Mouse (Mus musculus): ENCODE data around the gene Pfkl. TPM values are rescaled to one million over a fixed set of nuclear protein-coding genes. Genes with fewer than 3 reads are reported as not detected.
"Not testable (repeated sequence)": the region's sequence is repeated elsewhere in the genome, so short reads cannot be mapped to it uniquely, and the experiment has no call there.

Gene Pfkl
- polyA plus RNA-seq, 1 experiment from 2014 or later: 103 TPM

DNA sequence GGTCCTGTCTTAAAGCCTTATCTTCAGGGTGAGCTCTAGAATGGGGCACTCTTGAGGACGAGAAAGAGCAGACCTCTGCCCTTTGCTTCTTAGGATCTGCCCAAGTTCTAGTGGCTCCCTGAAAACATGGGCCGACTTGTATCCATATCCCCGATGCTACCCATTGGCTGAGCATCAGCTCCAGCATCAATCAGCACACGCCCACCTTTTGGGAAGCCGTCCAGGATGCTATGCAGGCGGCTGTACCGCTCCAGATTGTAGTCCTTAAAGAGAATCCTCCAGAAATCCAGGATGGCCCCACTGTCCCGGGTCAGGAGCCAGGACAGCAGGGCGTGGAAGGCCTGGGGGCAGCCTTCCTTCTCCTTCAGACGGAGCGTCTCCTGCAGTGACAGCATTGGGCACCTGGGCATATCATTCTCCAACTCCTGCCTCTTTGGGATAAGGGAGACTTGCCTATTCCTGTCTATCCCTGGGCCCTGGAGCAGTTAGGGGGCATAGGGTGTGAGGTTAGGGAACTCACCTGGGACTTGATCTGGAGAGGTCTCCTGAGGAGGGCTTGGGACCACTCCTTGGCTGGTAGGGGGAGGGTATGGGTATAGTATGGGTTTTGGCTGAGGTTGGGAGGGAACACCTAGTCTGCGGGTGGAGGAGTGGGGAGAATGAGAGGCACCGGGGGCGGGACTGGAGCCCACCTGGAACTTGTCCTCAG, 33.0 kb upstream of the Pfkl start:
- WGBS: 61% methylated on average over 14 of the region's 14 CpGs
- Histone ChIP-seq H3K9ac (ENCODE audit: low read length) (peak overlapping the region; percentile 34), H3K4me3 (ENCODE audit: low read depth, low read length) (peak overlapping the region; percentile 17; the same call in 1 of the 2 replicates), H3K27me3 (ENCODE audit: control insufficient read depth, insufficient read depth, low read length) (no peaks in the 10 kb centered on the region), H3K4me2 (peak overlapping the region; percentile 44), H3K4me1 (ENCODE audit: control insufficient read depth, insufficient read depth, low read length) (no peaks in the 10 kb centered on the region), H3K36me3 (ENCODE audit: control insufficient read depth, insufficient read depth, low read length) (no peaks in the 10 kb centered on the region), H3K27ac (ENCODE audit: low read depth, low read length) (no peak overlapping the region), H3K9me3 (ENCODE audit: control insufficient read depth, low read length) (no peaks in the 10 kb centered on the region)
- DNase-seq (ENCODE audit: low spot score, missing footprints) (peak; percentile 67), ATAC-seq (ENCODE audit: low FRiP score) (peak; percentile 3)

DNA sequence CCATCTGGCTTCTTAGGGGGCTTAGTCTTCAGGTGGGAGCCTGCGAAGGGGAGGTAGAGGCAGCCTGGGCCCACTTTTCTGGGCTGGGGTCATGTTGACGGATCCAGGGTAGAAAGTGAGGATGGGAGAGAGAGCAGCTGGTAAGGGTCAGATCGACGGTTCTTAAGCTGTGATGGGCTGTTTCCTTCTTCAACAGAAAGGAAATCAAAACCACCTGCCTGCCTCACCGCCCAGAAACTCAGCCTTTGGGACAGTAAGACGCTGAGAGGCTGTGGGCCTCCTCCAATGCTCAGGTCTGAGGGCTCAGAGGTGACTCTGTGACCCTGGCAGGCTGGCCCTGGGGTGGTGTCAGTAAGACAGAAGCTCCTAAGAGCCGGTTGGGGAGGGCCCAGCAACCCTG, 32.2 kb upstream of the Pfkl start:
- Histone ChIP-seq H3K4me1 (ENCODE audit: control insufficient read depth, insufficient read depth, low read length) (no peaks in the 10 kb centered on the region), H3K9me3 (ENCODE audit: control insufficient read depth, low read length) (no peaks in the 10 kb centered on the region), H3K4me3 (ENCODE audit: low read depth, low read length) (no peak overlapping the region), H3K4me2 (no peak overlapping the region), H3K27me3 (ENCODE audit: control insufficient read depth, insufficient read depth, low read length) (no peaks in the 10 kb centered on the region), H3K36me3 (ENCODE audit: control insufficient read depth, insufficient read depth, low read length) (no peaks in the 10 kb centered on the region), H3K9ac (ENCODE audit: low read length) (no peak overlapping the region), H3K27ac (ENCODE audit: low read depth, low read length) (no peak overlapping the region)
- no peak for ATAC-seq (ENCODE audit: low FRiP score)
- DNase-seq (ENCODE audit: low spot score, missing footprints): peak; percentile 71
- 69% methylated on average over 7 of the region's 7 CpGs for WGBS

DNA sequence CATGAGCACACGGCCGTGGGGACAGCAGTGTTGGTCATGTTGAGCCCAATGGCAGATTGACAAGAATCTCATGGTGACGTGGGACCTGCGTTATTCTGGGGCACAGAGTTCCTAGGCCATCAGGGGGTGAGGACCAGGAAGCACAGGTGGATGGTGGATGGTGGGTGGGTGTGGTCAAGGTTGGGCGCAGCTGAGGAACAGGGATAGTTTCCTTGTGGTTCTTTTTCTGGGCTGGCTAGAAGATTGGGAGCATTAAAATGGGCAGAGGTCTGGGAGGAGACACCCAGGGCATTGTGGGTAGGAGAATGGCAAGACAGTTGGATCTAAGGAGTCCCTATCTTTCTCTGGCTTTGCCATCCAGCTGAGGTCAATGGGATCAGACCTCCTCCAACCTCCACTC, 31.8 kb upstream of the Pfkl start, which contains the start of gene Dnmt3l:
Dnmt3l (plus strand) TSS at position 301 of the 400 bp plus-strand sequence.
- no peak within 1 kb of the TSS for H3K27ac ChIP-seq (ENCODE audit: low read depth, low read length)
- WGBS: 92% methylated on average over 5 of the region's 5 CpGs
- no peaks in the 10 kb centered on the region for H3K4me1 ChIP-seq (ENCODE audit: control insufficient read depth, insufficient read depth, low read length)
- H3K4me3 ChIP-seq (ENCODE audit: low read depth, low read length): no peak within 1 kb of the TSS
- no peaks in the 10 kb centered on the region for H3K27me3 ChIP-seq (ENCODE audit: control insufficient read depth, insufficient read depth, low read length)
- ATAC-seq (ENCODE audit: low FRiP score) (no peak), DNase-seq (ENCODE audit: low spot score, missing footprints) (no peak)
- H3K9me3 ChIP-seq (ENCODE audit: control insufficient read depth, low read length): no peaks in the 10 kb centered on the region
- H3K36me3 ChIP-seq (ENCODE audit: control insufficient read depth, insufficient read depth, low read length): no peaks in the 10 kb centered on the region
- H3K9ac ChIP-seq (ENCODE audit: low read length): no peak within 1 kb of the TSS
- H3K4me2 ChIP-seq: no peak within 1 kb of the TSS

GRCm38 (mm10) chr10:78037139-78037538, 27.3 kb upstream of the Pfkl start:
- no peaks in the 10 kb centered on the region for H3K4me1 ChIP-seq (ENCODE audit: control insufficient read depth, insufficient read depth, low read length)
- H3K4me2 ChIP-seq: no peak overlapping the region
- H3K4me3 ChIP-seq (ENCODE audit: low read depth, low read length): no peak overlapping the region
- H3K27me3 ChIP-seq (ENCODE audit: control insufficient read depth, insufficient read depth, low read length): no peaks in the 10 kb centered on the region
- DNase-seq (ENCODE audit: low spot score, missing footprints): peak; percentile 31
- 83% methylated on average over 4 of the region's 4 CpGs for WGBS
- H3K9me3 ChIP-seq (ENCODE audit: control insufficient read depth, low read length): no peaks in the 10 kb centered on the region
- ATAC-seq (ENCODE audit: low FRiP score): no peak
- H3K36me3 ChIP-seq (ENCODE audit: control insufficient read depth, insufficient read depth, low read length): no peaks in the 10 kb centered on the region
- H3K9ac ChIP-seq (ENCODE audit: low read length): no peak overlapping the region
- no peak overlapping the region for H3K27ac ChIP-seq (ENCODE audit: low read depth, low read length)

DNA sequence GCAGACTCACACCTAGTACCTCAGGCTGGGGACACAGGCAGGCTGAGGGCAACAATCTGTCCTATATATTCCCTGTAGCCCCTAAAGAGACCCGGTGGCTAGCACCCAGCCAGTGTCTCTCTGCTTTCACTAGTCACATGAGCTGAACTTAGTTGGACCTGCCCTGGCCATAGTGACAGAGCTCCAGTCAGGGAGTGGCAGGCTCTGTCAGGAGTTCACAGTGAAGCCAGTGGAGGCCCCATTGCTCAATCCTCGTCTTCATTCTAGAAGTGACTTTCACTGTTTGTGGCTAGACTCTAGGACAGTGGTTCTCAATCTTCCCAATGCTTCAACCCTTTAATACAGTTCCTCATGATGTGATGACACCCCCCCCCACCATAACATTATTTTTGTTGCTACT, 22.1 kb upstream of the Pfkl start:
- Histone ChIP-seq H3K9me3 (ENCODE audit: control insufficient read depth, low read length) (no peaks in the 10 kb centered on the region), H3K36me3 (ENCODE audit: control insufficient read depth, insufficient read depth, low read length) (no peaks in the 10 kb centered on the region), H3K4me1 (ENCODE audit: control insufficient read depth, insufficient read depth, low read length) (no peaks in the 10 kb centered on the region), H3K4me3 (ENCODE audit: low read depth, low read length) (no peak overlapping the region), H3K27me3 (ENCODE audit: control insufficient read depth, insufficient read depth, low read length) (no peaks in the 10 kb centered on the region), H3K27ac (ENCODE audit: low read depth, low read length) (no peak overlapping the region), H3K4me2 (no peak overlapping the region), H3K9ac (ENCODE audit: low read length) (no peak overlapping the region)
- WGBS: 92% methylated on average over 2 of the region's 2 CpGs
- ATAC-seq (ENCODE audit: low FRiP score): no peak
- DNase-seq (ENCODE audit: low spot score, missing footprints): peak; percentile 35

- H3K9ac ChIP-seq (ENCODE audit: low read length): no peak overlapping the region
- DNase-seq (ENCODE audit: low spot score, missing footprints) (no peak), ATAC-seq (ENCODE audit: low FRiP score) (no peak)
- no peak overlapping the region for H3K4me2 ChIP-seq
- H3K27me3 ChIP-seq (ENCODE audit: control insufficient read depth, insufficient read depth, low read length): no peaks in the 10 kb centered on the region
- H3K9me3 ChIP-seq (ENCODE audit: control insufficient read depth, low read length): no peaks in the 10 kb centered on the region
- H3K4me1 ChIP-seq (ENCODE audit: control insufficient read depth, insufficient read depth, low read length): no peaks in the 10 kb centered on the region
- no peaks in the 10 kb centered on the region for H3K36me3 ChIP-seq (ENCODE audit: control insufficient read depth, insufficient read depth, low read length)
- H3K27ac ChIP-seq (ENCODE audit: low read depth, low read length): no peak overlapping the region
- 85% methylated on average over 1 of the region's 1 CpGs for WGBS
- H3K4me3 ChIP-seq (ENCODE audit: low read depth, low read length): no peak overlapping the region
Measured at GRCm38 (mm10) chr10:78029080-78029479, 19.2 kb upstream of the Pfkl start.

- WGBS: 6% methylated on average over 5 of the region's 5 CpGs
- H3K27me3 ChIP-seq (ENCODE audit: control insufficient read depth, insufficient read depth, low read length): no peaks in the 10 kb centered on the region
- ATAC-seq (ENCODE audit: low FRiP score) (peak; percentile 66), DNase-seq (ENCODE audit: low spot score, missing footprints) (peak; percentile 95)
- no peaks in the 10 kb centered on the region for H3K9me3 ChIP-seq (ENCODE audit: control insufficient read depth, low read length)
- H3K36me3 ChIP-seq (ENCODE audit: control insufficient read depth, insufficient read depth, low read length): no peaks in the 10 kb centered on the region
- H3K9ac ChIP-seq (ENCODE audit: low read length): no peak overlapping the region
- H3K4me2 ChIP-seq: no peak overlapping the region
- H3K4me3 ChIP-seq (ENCODE audit: low read depth, low read length): no peak overlapping the region
- no peaks in the 10 kb centered on the region for H3K4me1 ChIP-seq (ENCODE audit: control insufficient read depth, insufficient read depth, low read length)
- no peak overlapping the region for H3K27ac ChIP-seq (ENCODE audit: low read depth, low read length)
Measured at GRCm38 (mm10) chr10:78028129-78028528, 18.2 kb upstream of the Pfkl start.

DNA sequence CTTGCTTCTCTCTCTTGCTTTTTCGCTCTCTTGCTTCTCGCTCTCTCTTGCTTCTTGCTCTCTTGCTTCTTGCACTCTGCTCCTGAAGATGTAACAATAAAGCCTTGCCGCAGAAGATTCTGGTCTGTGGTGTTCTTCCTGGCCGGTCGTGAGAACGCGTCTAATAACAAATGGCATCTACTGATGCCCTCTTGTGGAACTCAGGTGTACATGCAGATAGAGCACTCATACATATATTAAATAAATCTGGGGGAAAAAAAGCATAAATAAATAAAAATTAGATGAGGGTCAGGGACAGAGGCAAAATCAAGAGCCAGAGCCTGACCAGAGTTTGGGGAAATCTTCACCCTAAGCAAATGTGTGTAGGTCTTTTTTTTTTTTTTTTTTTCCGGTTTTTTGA, 15.6 kb upstream of the Pfkl start:
- H3K4me3 ChIP-seq (ENCODE audit: low read depth, low read length): not testable (repeated sequence)

GRCm38 (mm10) chr10:78019984-78020383, 10.1 kb upstream of the Pfkl start:
- H3K27ac ChIP-seq (ENCODE audit: low read depth, low read length); H3K4me3 ChIP-seq (ENCODE audit: low read depth, low read length); H3K36me3 ChIP-seq (ENCODE audit: control insufficient read depth, insufficient read depth, low read length); H3K4me2 ChIP-seq; H3K27me3 ChIP-seq (ENCODE audit: control insufficient read depth, insufficient read depth, low read length); H3K9me3 ChIP-seq (ENCODE audit: control insufficient read depth, low read length); H3K9ac ChIP-seq (ENCODE audit: low read length); ATAC-seq (ENCODE audit: low FRiP score); H3K4me1 ChIP-seq (ENCODE audit: control insufficient read depth, insufficient read depth, low read length): not testable (repeated sequence)
- peak; percentile 12 for DNase-seq (ENCODE audit: low spot score, missing footprints)
- 99% methylated on average over 7 of the region's 11 CpGs for WGBS

More for the DNA sequence above, 15.6 kb upstream of the Pfkl start:
- H3K9me3 ChIP-seq (ENCODE audit: control insufficient read depth, low read length); ATAC-seq (ENCODE audit: low FRiP score); H3K27me3 ChIP-seq (ENCODE audit: control insufficient read depth, insufficient read depth, low read length); H3K27ac ChIP-seq (ENCODE audit: low read depth, low read length); H3K36me3 ChIP-seq (ENCODE audit: control insufficient read depth, insufficient read depth, low read length); H3K9ac ChIP-seq (ENCODE audit: low read length); H3K4me2 ChIP-seq; H3K4me1 ChIP-seq (ENCODE audit: control insufficient read depth, insufficient read depth, low read length): not testable (repeated sequence)
- DNase-seq (ENCODE audit: low spot score, missing footprints): peak; percentile 26
- WGBS: 90% methylated on average over 6 of the region's 8 CpGs
